Mouse (Mus musculus): ENCODE measurements around the gene Smap2. TPM values are rescaled to one million over a fixed set of nuclear protein-coding genes. Genes with fewer than 3 reads are reported as not detected.
A peak's percentile ranks its signal among the peaks of the same experiment; 100 is the strongest.

The Smap2 gene
- polyA plus RNA-seq, 1 experiment from 2014 or later: 22.7 TPM

GRCm38 (mm10) chr4:121016021-121016898 is 787 bp downstream of the Smap2 start:
- H3K27ac ChIP-seq: peak overlapping the region; percentile 72; the same call in 1 of the 2 replicates
- peak overlapping the region; percentile 95 for H3K9ac ChIP-seq
- WGBS: 9% methylated on average over 39 of the region's 40 CpGs

GRCm38 (mm10) chr4:121015268-121015659 is 1.8 kb downstream of the Smap2 start:
- Histone ChIP-seq H3K4me2 (peak overlapping the region; percentile 93), H3K27me3 (no peaks in the 10 kb centered on the region), H3K4me3 (peak overlapping the region; percentile 98; the same call in 1 of the 2 replicates), H3K36me3 (ENCODE audit: poor library complexity, severe bottlenecking) (no peaks in the 10 kb centered on the region), H3K27ac (no peak overlapping the region), H3K9ac (no peak overlapping the region), H3K4me1 (peaks cover 18% of the 10 kb centered on the region), H3K9me3 (replicated peaks) (no peaks in the 10 kb centered on the region)
- ATAC-seq: no peak
- WGBS: 87% methylated on average over 7 of the region's 7 CpGs

More at GRCm38 (mm10) chr4:121016021-121016898, 787 bp downstream of the Smap2 start:
- no peaks in the 10 kb centered on the region for H3K36me3 ChIP-seq (ENCODE audit: poor library complexity, severe bottlenecking)
- H3K4me1 ChIP-seq: peaks cover 18% of the 10 kb centered on the region
- no peaks in the 10 kb centered on the region for H3K27me3 ChIP-seq
- peak; percentile 56 for ATAC-seq
- peak overlapping the region; percentile 98 for H3K4me3 ChIP-seq
- peak overlapping the region; percentile 93 for H3K4me2 ChIP-seq
- no peaks in the 10 kb centered on the region for H3K9me3 ChIP-seq (replicated peaks)

DNA sequence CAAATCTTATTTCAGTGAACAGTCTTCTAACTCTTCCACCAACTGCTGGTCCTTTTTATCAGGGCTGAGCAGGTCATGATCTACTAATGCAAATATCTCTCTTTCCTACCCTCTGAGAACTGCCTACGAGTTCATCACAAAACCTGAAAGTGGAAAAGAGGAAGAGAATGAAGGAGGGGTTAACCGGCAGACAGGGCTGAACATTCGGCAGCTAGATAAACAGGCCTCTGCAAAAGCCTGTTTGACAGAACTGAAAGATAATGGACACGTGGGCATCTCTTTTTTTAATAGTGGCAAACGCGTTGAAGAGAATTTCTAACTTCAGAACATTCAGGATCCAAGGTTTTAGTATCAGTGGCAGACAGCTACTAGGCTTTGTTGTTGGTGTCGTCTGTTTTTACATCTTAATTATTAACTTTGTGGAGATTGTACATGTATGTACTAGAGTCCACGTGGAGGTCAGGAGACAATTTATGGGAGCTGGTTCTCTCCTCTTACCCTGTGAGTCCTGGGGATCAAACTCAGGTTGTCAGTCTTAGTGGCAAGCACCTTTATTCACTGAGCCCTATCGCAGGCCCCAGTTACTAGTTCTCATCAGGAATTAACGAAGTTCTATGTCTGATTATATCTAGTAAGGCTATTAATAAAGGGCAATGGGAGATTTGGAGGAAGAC is 2.3 kb downstream of the Smap2 start:
- H3K4me3 ChIP-seq: no peak overlapping the region
- H3K9me3 ChIP-seq (replicated peaks): no peaks in the 10 kb centered on the region
- H3K36me3 ChIP-seq (ENCODE audit: poor library complexity, severe bottlenecking): no peaks in the 10 kb centered on the region
- ATAC-seq: no peak
- H3K9ac ChIP-seq: no peak overlapping the region
- peak overlapping the region; percentile 93 for H3K4me2 ChIP-seq
- H3K4me1 ChIP-seq: peaks cover 18% of the 10 kb centered on the region
- H3K27ac ChIP-seq: no peak overlapping the region
- H3K27me3 ChIP-seq: no peaks in the 10 kb centered on the region
- WGBS: 88% methylated on average over 10 of the region's 10 CpGs

DNA sequence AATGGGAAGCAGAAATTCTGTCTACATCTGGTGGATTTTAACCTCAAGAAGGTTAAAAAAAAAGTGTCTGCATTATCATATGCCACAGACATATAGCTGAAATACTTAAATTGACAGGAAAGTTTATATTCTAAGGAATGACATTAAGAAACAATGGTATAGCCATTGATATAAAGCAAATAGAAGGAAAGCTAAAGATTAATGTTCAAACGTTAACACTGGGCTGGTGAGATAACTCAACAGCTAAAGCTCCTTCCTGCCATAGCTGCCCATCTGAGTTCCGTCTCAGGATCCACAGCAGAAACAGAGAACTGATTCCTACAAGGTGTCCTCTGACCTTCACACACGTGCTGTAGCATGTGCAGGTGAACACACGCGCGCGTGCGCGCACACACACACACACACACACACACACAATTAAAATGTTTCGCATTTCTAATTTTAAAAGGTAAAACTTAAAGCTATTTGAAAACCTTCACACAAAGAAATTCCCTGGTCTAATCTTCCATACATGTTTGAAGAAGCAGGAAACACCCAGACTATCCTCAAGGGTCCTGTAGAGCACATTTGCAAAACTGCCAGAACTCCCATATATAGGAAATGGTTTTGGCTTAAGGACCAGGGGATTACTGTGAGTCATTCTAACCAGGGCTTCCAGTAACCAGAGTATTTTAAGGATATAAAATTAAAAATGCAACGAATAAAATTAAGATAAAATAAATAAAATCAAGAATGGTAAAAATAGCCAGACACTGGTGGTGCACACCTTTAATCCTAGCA is 6.1 kb downstream of the Smap2 start:
- no peak overlapping the region for H3K4me2 ChIP-seq
- H3K9me3 ChIP-seq (replicated peaks): no peaks in the 10 kb centered on the region
- peaks cover 16% of the 10 kb centered on the region for H3K4me1 ChIP-seq
- no peak overlapping the region for H3K9ac ChIP-seq
- H3K4me3 ChIP-seq: no peak overlapping the region
- no peak overlapping the region for H3K27ac ChIP-seq
- H3K27me3 ChIP-seq: no peaks in the 10 kb centered on the region
- H3K36me3 ChIP-seq (ENCODE audit: poor library complexity, severe bottlenecking): no peaks in the 10 kb centered on the region
- WGBS: 88% methylated on average over 11 of the region's 11 CpGs
- ATAC-seq: no peak

DNA sequence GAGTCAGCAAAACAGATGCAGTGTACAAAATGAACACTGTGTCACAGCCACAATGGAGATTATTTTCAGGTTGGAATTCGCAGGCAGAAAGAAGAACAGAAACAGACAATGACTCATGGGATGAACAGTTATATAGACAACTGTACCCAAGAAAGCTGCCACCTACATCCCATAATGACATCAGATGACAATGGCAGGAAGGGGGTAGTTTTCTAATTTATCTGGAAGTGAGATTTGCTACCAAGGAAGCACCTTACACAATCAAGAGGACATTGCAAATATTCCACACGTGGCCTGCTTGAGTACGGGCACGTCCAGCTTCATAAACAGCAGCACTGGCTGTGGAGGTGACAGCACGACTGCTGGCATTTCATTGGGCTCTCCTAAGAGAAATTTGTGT is 7.9 kb downstream of the Smap2 start:
- Histone ChIP-seq H3K4me2 (no peak overlapping the region), H3K4me3 (no peak overlapping the region), H3K27ac (no peak overlapping the region), H3K9ac (no peak overlapping the region), H3K27me3 (no peaks in the 10 kb centered on the region), H3K9me3 (replicated peaks) (no peaks in the 10 kb centered on the region), H3K36me3 (ENCODE audit: poor library complexity, severe bottlenecking) (no peaks in the 10 kb centered on the region), H3K4me1 (peaks cover 12% of the 10 kb centered on the region)
- 85% methylated on average over 5 of the region's 5 CpGs for WGBS
- ATAC-seq: no peak

DNA sequence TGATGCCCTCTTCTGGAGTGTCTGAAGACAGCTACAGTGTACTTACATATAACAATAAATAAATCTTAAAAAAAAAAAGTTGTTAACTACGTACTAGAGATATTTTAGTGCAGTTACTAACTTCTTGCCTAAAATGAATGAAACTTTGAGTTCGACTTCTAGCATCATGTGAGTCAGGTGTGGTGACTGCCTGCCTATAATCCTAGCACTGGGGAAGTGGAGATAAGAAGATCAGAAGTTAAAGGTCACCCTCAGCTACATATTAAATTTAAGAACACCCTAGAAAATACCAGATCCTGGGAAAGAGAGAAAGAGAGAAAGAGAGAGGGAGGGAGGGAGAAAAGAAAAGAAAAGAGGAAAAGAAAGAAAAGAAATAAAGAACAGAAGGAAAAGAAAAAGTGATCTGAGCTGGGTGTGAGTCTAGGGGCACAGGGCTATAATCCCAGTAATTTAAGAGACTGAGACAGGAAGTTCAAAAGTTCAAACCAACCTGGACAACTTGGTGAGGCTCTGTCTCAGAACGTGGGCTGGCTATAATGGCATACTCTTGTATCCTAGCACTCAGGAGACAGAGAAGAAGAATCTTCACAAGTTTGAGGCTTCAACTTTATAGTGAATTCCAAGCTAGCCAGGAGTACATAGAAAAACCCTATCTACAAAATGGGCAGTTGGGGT is 8.8 kb downstream of the Smap2 start:
- WGBS: 82% methylated on average over 3 of the region's 3 CpGs
- Histone ChIP-seq H3K9ac (no peak overlapping the region), H3K4me1 (peaks cover 19% of the 10 kb centered on the region), H3K27ac (no peak overlapping the region), H3K36me3 (ENCODE audit: poor library complexity, severe bottlenecking) (no peaks in the 10 kb centered on the region), H3K9me3 (replicated peaks) (no peaks in the 10 kb centered on the region), H3K4me3 (no peak overlapping the region), H3K4me2 (no peak overlapping the region), H3K27me3 (no peaks in the 10 kb centered on the region)
- ATAC-seq: no peak

DNA sequence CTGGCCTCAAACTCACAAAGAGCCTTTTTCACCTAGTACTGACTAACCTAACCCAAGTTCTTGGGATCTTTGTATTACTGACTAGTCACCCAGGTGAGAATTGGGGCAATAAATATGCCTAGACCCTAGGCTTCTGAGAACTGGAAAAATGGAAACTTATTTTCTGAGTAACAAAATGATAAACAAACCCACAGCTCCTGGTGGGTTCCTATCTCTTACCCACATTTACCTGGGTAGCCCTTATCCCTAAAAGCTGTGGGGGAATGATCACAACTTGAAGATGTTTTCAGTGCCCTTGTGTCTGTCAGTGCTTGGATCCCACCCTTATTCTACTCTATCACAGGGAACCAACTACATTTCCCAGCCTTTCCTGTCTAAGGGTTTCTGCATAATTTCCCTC is 10.0 kb downstream of the Smap2 start:
- H3K27me3 ChIP-seq: no peaks in the 10 kb centered on the region
- no peak overlapping the region for H3K4me3 ChIP-seq
- no peaks in the 10 kb centered on the region for H3K9me3 ChIP-seq (replicated peaks)
- H3K27ac ChIP-seq: no peak overlapping the region
- H3K36me3 ChIP-seq (ENCODE audit: poor library complexity, severe bottlenecking): no peaks in the 10 kb centered on the region
- no peak overlapping the region for H3K4me2 ChIP-seq
- H3K9ac ChIP-seq: no peak overlapping the region
- no peak for ATAC-seq
- H3K4me1 ChIP-seq: peaks cover 31% of the 10 kb centered on the region

DNA sequence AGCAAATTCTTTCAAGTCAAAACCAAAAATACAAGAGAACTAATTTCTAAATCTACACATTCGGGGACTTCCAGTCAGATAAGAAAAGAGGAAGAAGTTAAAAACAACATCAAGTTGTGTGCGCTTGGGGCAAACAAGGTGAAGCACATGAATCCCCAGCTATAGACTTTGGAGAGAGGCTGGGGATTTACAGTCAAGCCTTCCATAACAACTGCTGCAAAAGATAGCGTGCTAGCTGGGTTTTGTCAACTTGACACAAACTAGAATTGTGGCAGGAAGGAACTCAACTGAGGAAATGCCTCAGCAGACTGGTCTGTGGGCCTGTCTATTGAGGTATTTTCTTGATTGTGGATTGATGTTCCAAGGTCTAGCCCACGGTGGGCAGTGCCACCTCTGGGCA is 12.4 kb downstream of the Smap2 start:
- H3K27ac ChIP-seq: 0 out of 2 replicates have a peak overlapping the region, but pooled peaks have one; percentile 89
- H3K9ac ChIP-seq: no peak overlapping the region
- H3K36me3 ChIP-seq (ENCODE audit: poor library complexity, severe bottlenecking): no peaks in the 10 kb centered on the region
- no peak overlapping the region for H3K4me3 ChIP-seq
- H3K27me3 ChIP-seq: no peaks in the 10 kb centered on the region
- H3K4me2 ChIP-seq: no peak overlapping the region
- ATAC-seq: no peak
- H3K9me3 ChIP-seq (replicated peaks): no peaks in the 10 kb centered on the region
- 83% methylated on average over 4 of the region's 4 CpGs for WGBS
- peaks cover 40% of the 10 kb centered on the region for H3K4me1 ChIP-seq

DNA sequence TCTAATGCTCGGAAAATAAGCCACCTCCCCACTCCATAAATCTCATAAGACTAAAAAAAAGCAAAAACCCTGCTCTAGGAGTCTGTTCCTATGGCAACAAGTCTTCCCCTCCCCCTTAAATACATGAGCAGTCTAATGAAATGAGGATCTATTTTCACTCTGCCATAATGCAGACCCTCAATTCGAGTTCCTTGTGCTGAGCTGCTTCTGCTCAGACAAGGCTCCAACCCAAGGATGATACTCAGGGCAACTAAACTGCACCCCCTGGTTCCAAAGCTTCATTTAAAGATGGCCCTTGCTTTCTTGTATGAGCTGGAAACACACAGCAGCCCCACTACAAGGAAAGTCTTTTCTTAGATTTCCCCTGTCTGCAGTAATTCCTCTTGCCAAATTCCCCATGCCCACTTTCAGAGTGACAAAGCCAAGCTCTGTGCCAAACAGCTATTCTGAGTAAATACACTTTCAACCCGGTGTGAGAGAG is 13.4 kb downstream of the Smap2 start:
- peak; percentile 83 for ATAC-seq
- Histone ChIP-seq H3K4me3 (no peak overlapping the region), H3K36me3 (ENCODE audit: poor library complexity, severe bottlenecking) (no peaks in the 10 kb centered on the region), H3K9ac (peak overlapping the region; percentile 30; the same call in 1 of the 2 replicates), H3K27me3 (no peaks in the 10 kb centered on the region), H3K4me2 (peak overlapping the region; percentile 39), H3K4me1 (peaks cover 34% of the 10 kb centered on the region), H3K9me3 (replicated peaks) (no peaks in the 10 kb centered on the region), H3K27ac (peak overlapping the region; percentile 89)
- 12% methylated on average over 3 of the region's 3 CpGs for WGBS

- 14% methylated on average over 8 of the region's 8 CpGs for WGBS
- Histone ChIP-seq H3K4me1 (peaks cover 34% of the 10 kb centered on the region), H3K9me3 (replicated peaks) (no peaks in the 10 kb centered on the region), H3K27ac (peak overlapping the region; percentile 86), H3K27me3 (no peaks in the 10 kb centered on the region), H3K9ac (peak overlapping the region; percentile 30), H3K4me2 (peak overlapping the region; percentile 15), H3K4me3 (no peak overlapping the region), H3K36me3 (ENCODE audit: poor library complexity, severe bottlenecking) (no peaks in the 10 kb centered on the region)
- peak; percentile 83 for ATAC-seq
Observed at GRCm38 (mm10) chr4:121002400-121003171, 14.5 kb downstream of the Smap2 start.

GRCm38 (mm10) chr4:121001659-121002058 is 15.4 kb downstream of the Smap2 start:
- no peak for ATAC-seq
- peaks cover 34% of the 10 kb centered on the region for H3K4me1 ChIP-seq
- H3K9ac ChIP-seq: no peak overlapping the region
- no peak overlapping the region for H3K4me2 ChIP-seq
- H3K4me3 ChIP-seq: no peak overlapping the region
- peak overlapping the region; percentile 86 for H3K27ac ChIP-seq
- WGBS: 88% methylated on average over 1 of the region's 1 CpGs
- H3K27me3 ChIP-seq: no peaks in the 10 kb centered on the region
- no peaks in the 10 kb centered on the region for H3K36me3 ChIP-seq (ENCODE audit: poor library complexity, severe bottlenecking)
- no peaks in the 10 kb centered on the region for H3K9me3 ChIP-seq (replicated peaks)
